In genomic region chr1:52956746-52957145, GRCm38 (mm10) we compare ENCODE assay signal across 17 mouse cellular contexts.
"Had no signal": no experiment of that assay in that cellular context is flagged by ENCODE, and none has a peak within 500 bp of the region (broad histone marks: within the 10 kb centered on the region; RNA-seq: fewer than 3 reads in every experiment).

No protein-coding gene starts in this region.

- H3K4me3 ChIP-seq: midbrain, embryonic 10.5 days; myocyte; neural tube, embryonic 13.5 days; neural tube, embryonic 15.5 days; stomach, embryonic 15.5 days had no signal

- H3K36me3 ChIP-seq: midbrain, embryonic 10.5 days; neural tube, embryonic 13.5 days; neural tube, embryonic 15.5 days; stomach, embryonic 15.5 days had no signal

- H3K9ac ChIP-seq: liver, embryonic 14.5 days; lung, embryonic 14.5 days; neural tube, embryonic 13.5 days; neural tube, embryonic 15.5 days; stomach, embryonic 15.5 days had no signal

- H3K4me1 ChIP-seq: stomach, embryonic 15.5 days had no signal

- ATAC-seq: midbrain, embryonic 16.5 days had no signal

- H3K27me3 ChIP-seq: neural tube, embryonic 13.5 days; neural tube, embryonic 15.5 days; stomach, embryonic 15.5 days had no signal

- H3K27ac ChIP-seq: liver, embryonic 14.5 days; midbrain, embryonic 10.5 days; neural tube, embryonic 13.5 days; neural tube, embryonic 15.5 days; stomach, embryonic 15.5 days had no signal

- H3K9me3 ChIP-seq: midbrain, embryonic 10.5 days; neural tube, embryonic 13.5 days; neural tube, embryonic 15.5 days; stomach, embryonic 15.5 days had no signal

- DNase-seq: lung, adult 18-20 months; lung, embryonic 14.5 days; lung, postnatal 10 days; lung, postnatal 4 days; midbrain, embryonic 14.5 days; right cerebral cortex, postnatal 14 days; spleen, adult 18-20 months; thymus, adult 18-20 months; thymus, postnatal 14 days; thymus, postnatal 36 days had no signal

- H3K4me2 ChIP-seq: lung, embryonic 14.5 days; neural tube, embryonic 13.5 days; neural tube, embryonic 15.5 days; stomach, embryonic 15.5 days had no signal
